Mouse (Mus musculus) CD4-positive helper T cell, adult 2 months (primary cell): Measurements from ENCODE around the gene Rrh.
"Not testable (repeated sequence)": the region's sequence is repeated elsewhere in the genome, so short reads cannot be mapped to it uniquely, and the experiment has no call there.

ENCODE experiments used
- DNase-seq: peaks from one replicate; pipeline ENCODE4 v3.0.0-alpha.2; 2012; ENCODE audit warnings: low read depth, missing footprints, low spot score

The Rrh gene

GRCm38 (mm10) chr3:129782746-129783145 lies 39.6 kb downstream of the Rrh start:
- DNase-seq = no peak

DNA sequence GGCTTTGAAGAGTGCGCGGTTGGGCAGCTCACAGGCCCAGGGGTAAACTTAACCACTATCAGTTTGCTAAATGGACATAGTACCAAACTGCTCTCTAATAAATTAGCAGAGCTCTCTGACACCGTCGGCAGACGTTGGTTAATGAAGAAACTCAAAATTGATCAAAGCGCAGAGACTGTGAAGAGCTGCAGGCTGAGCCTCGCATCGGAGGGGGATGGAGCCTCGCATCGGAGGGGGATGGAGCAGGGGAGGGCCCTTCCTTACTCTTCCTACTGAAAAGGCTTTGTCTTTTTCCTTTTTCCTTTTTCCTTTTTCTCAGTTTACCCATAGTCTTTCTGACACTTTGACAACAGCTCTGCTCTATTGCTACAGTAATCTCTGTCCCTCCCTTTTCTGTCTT lies 41.0 kb downstream of the Rrh start:
- no peak for DNase-seq

- DNase-seq = no peak
Measured at GRCm38 (mm10) chr3:129771210-129771609, 51.2 kb downstream of the Rrh start.

DNA sequence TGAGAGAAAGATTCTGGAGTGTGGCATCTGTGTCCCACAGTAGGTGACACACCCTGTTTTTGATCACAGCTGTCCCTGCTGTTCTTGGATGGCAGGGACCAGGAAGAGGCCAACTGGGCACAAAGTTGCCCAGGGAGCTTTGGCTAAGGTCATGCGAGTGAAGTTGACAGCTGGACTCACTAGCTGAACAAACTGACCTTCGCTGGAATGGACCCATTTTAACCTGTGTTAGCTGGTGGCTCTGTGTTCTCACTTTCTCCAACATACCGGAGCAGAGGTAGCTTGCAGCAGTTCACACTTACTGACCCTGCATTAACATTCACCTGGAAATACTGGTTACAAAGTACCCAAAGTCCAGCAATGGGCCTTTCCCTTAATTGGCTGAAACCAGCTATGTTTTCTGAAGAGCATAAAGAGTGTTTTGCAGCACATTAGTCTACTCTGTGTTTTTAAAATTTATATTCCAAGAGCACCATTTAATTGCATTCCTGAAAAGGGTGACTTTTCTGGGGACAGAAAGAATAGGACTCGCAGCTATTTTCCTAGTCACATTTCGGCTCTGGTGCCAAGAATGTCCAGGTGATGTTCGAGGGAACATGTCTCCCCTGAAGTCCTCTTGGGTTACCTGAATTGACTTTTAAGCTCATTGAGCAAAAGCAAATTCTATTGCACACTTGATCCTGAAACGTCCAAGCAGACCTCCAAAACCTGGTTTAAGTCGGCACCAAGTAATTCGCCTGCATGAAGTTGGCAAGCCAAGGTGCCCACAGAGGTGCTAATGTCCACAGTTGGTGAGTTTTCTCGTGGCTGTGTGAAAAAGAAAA lies 55.2 kb downstream of the Rrh start:
- no peak for DNase-seq

- DNase-seq = no peak
Measured at GRCm38 (mm10) chr3:129766106-129766505, 56.3 kb downstream of the Rrh start.

- DNase-seq = not testable (repeated sequence)
Measured at GRCm38 (mm10) chr3:129757599-129757998, 64.8 kb downstream of the Rrh start.

DNA sequence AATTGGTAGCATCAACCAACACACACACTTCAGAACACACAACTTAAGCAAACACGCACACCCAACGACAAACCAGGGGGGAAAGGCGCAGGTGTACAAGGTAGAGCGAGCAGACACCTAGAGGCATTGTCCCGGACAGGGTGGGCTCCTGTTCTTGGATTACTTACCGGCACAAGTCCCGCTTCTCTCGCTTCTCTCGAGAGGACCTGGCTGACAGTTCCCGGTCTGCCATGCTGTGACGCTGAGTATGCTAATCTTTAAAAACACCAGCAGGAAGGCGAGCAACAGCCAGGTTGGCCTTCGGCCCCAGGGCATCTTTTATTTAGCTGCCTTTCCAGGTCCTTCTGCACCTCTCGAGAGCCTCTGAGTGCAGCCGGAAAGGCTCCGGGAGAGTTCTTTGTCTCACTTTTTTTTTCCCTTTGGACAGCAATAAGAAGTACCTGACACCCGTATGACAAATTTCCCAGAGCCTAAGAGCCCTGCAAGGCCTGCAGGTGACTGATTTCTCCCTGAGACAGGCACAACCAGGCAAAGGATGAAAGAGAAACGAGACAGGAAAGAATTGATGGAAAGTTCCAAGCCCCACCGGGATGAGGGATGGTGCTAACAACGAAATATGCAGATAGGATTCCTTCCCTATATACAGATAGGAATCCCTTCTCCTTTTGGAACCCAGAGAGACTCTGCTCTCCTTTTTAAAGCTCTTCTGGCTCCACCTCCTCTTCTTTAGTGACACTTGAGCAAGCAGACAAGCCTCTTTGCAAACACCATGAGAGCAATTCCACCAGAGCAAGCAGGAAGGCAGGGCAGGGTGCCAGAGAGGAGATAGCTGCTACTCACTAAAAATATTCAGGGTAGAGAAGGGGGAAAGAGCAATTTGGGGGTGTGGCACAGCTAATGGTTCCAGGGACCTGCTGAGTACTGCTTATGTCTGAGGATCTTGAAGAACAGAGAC lies 67.5 kb downstream of the Rrh start, which contains the start of gene Egf:
Egf (minus strand) TSS at position 667 of the 955 bp plus-strand sequence.
- no peak for DNase-seq
